Mouse (Mus musculus) bone marrow, adult 2 months (tissue): ENCODE measurements at regions not wholly inside any gene's neighbourhood (a gene's known extent, or its start where the extent isn't known, plus 50 kb on each side); places are given as distances from the start of the nearest gene placed in this dataset.

ENCODE experiments used
- H3K27ac ChIP-seq: fragments of 200-500 bp; 2 replicates; pipeline ENCODE4 v1.5.1; 2012; ENCODE audit warnings: low read depth, mild to moderate bottlenecking, control low read depth, inconsistent platforms, low read length; ENCODE audit not compliant: control insufficient read depth, poor library complexity, insufficient read depth
- H3K4me1 ChIP-seq: fragments of 200-500 bp; 2 replicates; pipeline ENCODE4 v1.6.1; 2011; ENCODE audit warnings: low read length; ENCODE audit not compliant: control insufficient read depth, insufficient read depth
- H3K4me3 ChIP-seq: fragments of 200-500 bp; replicated peaks from 2 replicates; pipeline ENCODE3; 2011; ENCODE audit warnings: mild to moderate bottlenecking, low read depth, low read length, control low read depth; ENCODE audit not compliant: control insufficient read depth
- CTCF ChIP-seq: fragments of 200-500 bp; IDR thresholded peaks from 2 replicates; pipeline ENCODE4 v1.5.1; 2011; ENCODE audit warnings: low read length, control low read depth; ENCODE audit not compliant: control insufficient read depth, insufficient read depth
- POLR2A ChIP-seq: fragments of 200-500 bp; IDR thresholded peaks from 2 replicates; pipeline ENCODE4 v1.6.1; 2011; ENCODE audit warnings: low read depth, mild to moderate bottlenecking, control low read depth, low read length, borderline replicate concordance; ENCODE audit not compliant: control insufficient read depth
- WGBS: fragments of 180-500 bp; shearing (Covaris S2); methylation state at CpG from one replicate; pipeline ENCODE4 v1.1.7; 2018; 5-methylcytosine and 5-hydroxymethylcytosine counted together

DNA sequence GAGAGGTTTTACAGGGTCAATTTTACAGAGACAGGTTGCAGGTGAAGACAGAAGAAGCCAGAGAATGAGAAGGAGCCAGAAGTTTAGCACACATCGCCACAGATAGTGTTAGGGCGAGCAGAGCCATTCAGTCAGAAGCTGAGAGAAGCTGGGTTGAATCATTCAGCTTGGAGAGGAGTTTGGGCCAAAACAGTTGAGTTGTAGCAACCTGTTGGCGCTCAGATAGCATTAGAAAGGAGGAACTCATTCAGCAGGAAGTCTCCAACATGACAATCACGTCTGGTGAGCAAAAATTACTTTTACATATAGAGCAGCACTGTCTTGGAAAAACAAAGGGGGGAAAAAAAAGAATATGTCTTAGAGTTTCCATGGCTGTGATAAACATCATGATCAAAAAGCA, 53.2 kb downstream of the Fam43a start:
- Histone ChIP-seq H3K4me3 (no peak overlapping the region), H3K27ac (no peak overlapping the region), H3K4me1 (peaks cover 3% of the 10 kb centered on the region)
- TF ChIP-seq POLR2A = no peak
- TF ChIP-seq CTCF = no peak
- 25% methylated on average over 4 of the region's 4 CpGs for WGBS

DNA sequence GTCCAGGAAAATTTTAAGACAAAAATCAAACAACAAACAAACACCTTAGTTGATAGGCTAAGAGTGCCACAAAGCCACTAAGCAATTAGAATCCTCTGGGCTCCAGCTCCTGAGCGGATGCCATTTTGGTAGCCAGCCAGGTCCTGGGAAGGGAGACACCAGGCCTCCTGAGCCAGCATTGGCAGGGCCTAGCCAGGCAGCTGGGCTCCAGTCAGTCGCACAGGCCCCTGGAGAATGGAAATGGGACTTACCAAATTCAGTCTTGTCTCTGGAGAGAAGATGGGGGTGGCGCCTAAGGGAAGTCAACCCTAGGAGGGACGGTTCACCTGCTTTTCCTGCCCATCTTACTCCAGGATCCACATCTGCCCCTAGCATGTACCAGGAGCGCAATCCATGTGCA, 54.3 kb downstream of the Fam43a start:
- Histone ChIP-seq H3K4me1 (peaks cover 3% of the 10 kb centered on the region), H3K27ac (no peak overlapping the region), H3K4me3 (no peak overlapping the region)
- TF ChIP-seq CTCF = no peak
- no peak for TF ChIP-seq POLR2A
- WGBS = 73% methylated on average over 5 of the region's 5 CpGs

GRCm38 (mm10) chr16:30654226-30654625, 54.7 kb downstream of the Fam43a start:
- TF ChIP-seq POLR2A (no peak), CTCF (no peak)
- H3K4me3 ChIP-seq = no peak overlapping the region
- H3K4me1 ChIP-seq = peaks cover 3% of the 10 kb centered on the region
- WGBS = 85% methylated on average over 9 of the region's 9 CpGs
- H3K27ac ChIP-seq = no peak overlapping the region

GRCm38 (mm10) chr16:30655798-30656221, 56.3 kb downstream of the Fam43a start:
- no peak overlapping the region for H3K4me3 ChIP-seq
- H3K4me1 ChIP-seq = 0 out of 2 replicates have a peak, but pooled peaks cover 1% of the 10 kb centered on the region
- WGBS = 78% methylated on average over 5 of the region's 5 CpGs
- no peak overlapping the region for H3K27ac ChIP-seq
- TF ChIP-seq CTCF (no peak), POLR2A (no peak)

DNA sequence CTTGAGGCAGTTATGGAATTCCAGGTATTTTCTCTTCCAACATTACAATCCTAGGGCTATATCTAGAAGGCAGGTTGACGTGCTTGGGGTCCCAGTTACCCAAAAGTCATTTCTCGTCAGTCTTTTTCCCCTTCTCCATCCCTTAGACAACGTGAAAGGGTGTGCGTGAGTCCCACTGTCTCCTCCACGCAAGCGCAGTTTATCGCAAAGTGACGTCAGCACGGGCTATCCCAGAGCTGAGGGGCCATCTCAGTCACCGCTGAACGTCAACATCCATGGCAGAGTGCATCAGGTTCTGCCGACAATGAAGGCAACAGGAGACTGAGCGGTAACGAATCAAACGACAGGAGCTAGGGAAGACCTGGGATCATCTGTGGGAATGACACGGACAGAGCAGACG, 57.4 kb downstream of the Fam43a start:
- Histone ChIP-seq H3K27ac (no peak overlapping the region), H3K4me3 (no peak overlapping the region), H3K4me1 (no peaks in the 10 kb centered on the region)
- WGBS = 91% methylated on average over 17 of the region's 17 CpGs
- TF ChIP-seq POLR2A (no peak), CTCF (no peak)

GRCm38 (mm10) chr16:30658921-30659320, 59.4 kb downstream of the Fam43a start:
- Histone ChIP-seq H3K4me1 (no peaks in the 10 kb centered on the region), H3K4me3 (no peak overlapping the region), H3K27ac (no peak overlapping the region)
- TF ChIP-seq POLR2A (no peak), CTCF (no peak)
- WGBS = 86% methylated on average over 4 of the region's 4 CpGs

GRCm38 (mm10) chr16:30661086-30661977, 61.8 kb downstream of the Fam43a start:
- Histone ChIP-seq H3K4me3 (no peak overlapping the region), H3K27ac (no peak overlapping the region), H3K4me1 (no peaks in the 10 kb centered on the region)
- WGBS = 81% methylated on average over 16 of the region's 16 CpGs
- TF ChIP-seq CTCF = no peak

- Histone ChIP-seq H3K4me3 (no peak overlapping the region), H3K4me1 (no peaks in the 10 kb centered on the region), H3K27ac (no peak overlapping the region)
- WGBS = 80% methylated on average over 8 of the region's 8 CpGs
- no peak for TF ChIP-seq CTCF
- no peak for TF ChIP-seq POLR2A
Observed at GRCm38 (mm10) chr16:30663055-30663454, 63.5 kb downstream of the Fam43a start.
